Mouse (Mus musculus): ENCODE results near the gene Catsper1. TPM values are rescaled to one million over a fixed set of nuclear protein-coding genes. Genes with fewer than 3 reads are reported as not detected.
A peak's percentile ranks its signal among the peaks of the same experiment; 100 is the strongest.

Catsper1 gene
- polyA plus RNA-seq, 1 experiment from 2014 or later = not detected

GRCm38 (mm10) chr19:5383326-5383725 is 47.8 kb downstream of the Catsper1 start:
- Histone ChIP-seq H3K4me1 (replicated peaks; ENCODE audit: control insufficient read depth, insufficient read depth, low read length) (peaks cover 10% of the 10 kb centered on the region; the same call in 1 of the 2 replicates), H3K9me3 (ENCODE audit: control insufficient read depth, low read length) (no peaks in the 10 kb centered on the region), H3K27ac (ENCODE audit: low read depth, low read length) (no peak overlapping the region), H3K9ac (ENCODE audit: low read length) (no peak overlapping the region), H3K4me3 (ENCODE audit: low read depth, low read length) (no peak overlapping the region), H3K27me3 (ENCODE audit: control insufficient read depth, insufficient read depth, low read length) (no peaks in the 10 kb centered on the region), H3K36me3 (ENCODE audit: control insufficient read depth, insufficient read depth, low read length) (peaks cover 39% of the 10 kb centered on the region), H3K4me2 (ENCODE audit: low read depth, low read length, severe bottlenecking) (no peak overlapping the region)
- 94% methylated on average over 12 of the region's 12 CpGs for WGBS
- ATAC-seq (replicated peaks; ENCODE audit: low FRiP score) = no peak
- DNase-seq (ENCODE audit: low spot score) = no peak

GRCm38 (mm10) chr19:5384715-5385114 is 49.2 kb downstream of the Catsper1 start:
- H3K27ac ChIP-seq (ENCODE audit: low read depth, low read length) = no peak overlapping the region
- H3K9me3 ChIP-seq (ENCODE audit: control insufficient read depth, low read length) = no peaks in the 10 kb centered on the region
- peaks cover 12% of the 10 kb centered on the region; the same call in 1 of the 2 replicates for H3K4me1 ChIP-seq (replicated peaks; ENCODE audit: control insufficient read depth, insufficient read depth, low read length)
- peaks cover 33% of the 10 kb centered on the region; the same call in 1 of the 2 replicates for H3K36me3 ChIP-seq (ENCODE audit: control insufficient read depth, insufficient read depth, low read length)
- no peak for ATAC-seq (replicated peaks; ENCODE audit: low FRiP score)
- H3K4me2 ChIP-seq (ENCODE audit: low read depth, low read length, severe bottlenecking) = no peak overlapping the region
- H3K27me3 ChIP-seq (ENCODE audit: control insufficient read depth, insufficient read depth, low read length) = no peaks in the 10 kb centered on the region
- WGBS = 92% methylated on average over 8 of the region's 8 CpGs
- H3K9ac ChIP-seq (ENCODE audit: low read length) = no peak overlapping the region
- no peak overlapping the region for H3K4me3 ChIP-seq (ENCODE audit: low read depth, low read length)
- DNase-seq (ENCODE audit: low spot score) = no peak

GRCm38 (mm10) chr19:5388011-5388441 is 52.5 kb downstream of the Catsper1 start:
- H3K9ac ChIP-seq (ENCODE audit: low read length) = peak overlapping the region; percentile 87
- no peaks in the 10 kb centered on the region for H3K9me3 ChIP-seq (ENCODE audit: control insufficient read depth, low read length)
- under 1% methylated on average over 43 of the region's 43 CpGs for WGBS
- DNase-seq (ENCODE audit: low spot score) = peak; percentile 76
- peak; percentile 69 for ATAC-seq (replicated peaks; ENCODE audit: low FRiP score)
- H3K27me3 ChIP-seq (ENCODE audit: control insufficient read depth, insufficient read depth, low read length) = no peaks in the 10 kb centered on the region
- peaks cover 13% of the 10 kb centered on the region; the same call in 1 of the 2 replicates for H3K36me3 ChIP-seq (ENCODE audit: control insufficient read depth, insufficient read depth, low read length)
- H3K4me3 ChIP-seq (ENCODE audit: low read depth, low read length) = peak overlapping the region; percentile 99
- peak overlapping the region; percentile 91 for H3K4me2 ChIP-seq (ENCODE audit: low read depth, low read length, severe bottlenecking)
- H3K27ac ChIP-seq (ENCODE audit: low read depth, low read length) = peak overlapping the region; percentile 51; the same call in 1 of the 2 replicates
- peaks cover 18% of the 10 kb centered on the region for H3K4me1 ChIP-seq (replicated peaks; ENCODE audit: control insufficient read depth, insufficient read depth, low read length)

- H3K4me1 ChIP-seq (replicated peaks; ENCODE audit: control insufficient read depth, insufficient read depth, low read length) = peaks cover 18% of the 10 kb centered on the region
- peak within 1 kb of the TSS; percentile 91 for H3K4me2 ChIP-seq (ENCODE audit: low read depth, low read length, severe bottlenecking)
- peak within 1 kb of the TSS; percentile 87 for H3K9ac ChIP-seq (ENCODE audit: low read length)
- no peaks in the 10 kb centered on the region for H3K9me3 ChIP-seq (ENCODE audit: control insufficient read depth, low read length)
- 2% methylated on average over 42 of the region's 43 CpGs for WGBS
- DNase-seq (ENCODE audit: low spot score) (peak; percentile 96), ATAC-seq (replicated peaks; ENCODE audit: low FRiP score) (peak; percentile 96)
- H3K4me3 ChIP-seq (ENCODE audit: low read depth, low read length) = peak within 1 kb of the TSS; percentile 99
- H3K36me3 ChIP-seq (ENCODE audit: control insufficient read depth, insufficient read depth, low read length) = peaks cover 7% of the 10 kb centered on the region; the same call in 1 of the 2 replicates
- H3K27me3 ChIP-seq (ENCODE audit: control insufficient read depth, insufficient read depth, low read length) = no peaks in the 10 kb centered on the region
- H3K27ac ChIP-seq (ENCODE audit: low read depth, low read length) = peak within 1 kb of the TSS; percentile 66; the same call in 1 of the 2 replicates
Observed at GRCm38 (mm10) chr19:5388588-5389242, 53.2 kb downstream of the Catsper1 start, which contains the start of gene Sart1. Gene Sart1 (minus strand): TSS chr19:5388703.

- Histone ChIP-seq H3K27ac (ENCODE audit: low read depth, low read length) (no peak overlapping the region), H3K4me3 (ENCODE audit: low read depth, low read length) (peak overlapping the region; percentile 99), H3K9me3 (ENCODE audit: control insufficient read depth, low read length) (no peaks in the 10 kb centered on the region), H3K4me1 (replicated peaks; ENCODE audit: control insufficient read depth, insufficient read depth, low read length) (peaks cover 18% of the 10 kb centered on the region), H3K27me3 (ENCODE audit: control insufficient read depth, insufficient read depth, low read length) (no peaks in the 10 kb centered on the region), H3K9ac (ENCODE audit: low read length) (peak overlapping the region; percentile 35; the same call in 1 of the 2 replicates), H3K36me3 (ENCODE audit: control insufficient read depth, insufficient read depth, low read length) (no peaks in the 10 kb centered on the region; the same call in 1 of the 2 replicates), H3K4me2 (ENCODE audit: low read depth, low read length, severe bottlenecking) (peak overlapping the region; percentile 91)
- WGBS = 62% methylated on average over 12 of the region's 12 CpGs
- ATAC-seq (replicated peaks; ENCODE audit: low FRiP score) (no peak), DNase-seq (ENCODE audit: low spot score) (peak; percentile 56)
Observed at GRCm38 (mm10) chr19:5389647-5390046, 54.1 kb downstream of the Catsper1 start.

- ATAC-seq (replicated peaks; ENCODE audit: low FRiP score) (no peak), DNase-seq (ENCODE audit: low spot score) (no peak)
- whole genome bisulfite sequencing = 86% methylated on average over 8 of the region's 8 CpGs
- Histone ChIP-seq H3K4me1 (replicated peaks; ENCODE audit: control insufficient read depth, insufficient read depth, low read length) (peaks cover 18% of the 10 kb centered on the region), H3K4me3 (ENCODE audit: low read depth, low read length) (no peak overlapping the region), H3K9me3 (ENCODE audit: control insufficient read depth, low read length) (no peaks in the 10 kb centered on the region), H3K27ac (ENCODE audit: low read depth, low read length) (no peak overlapping the region), H3K9ac (ENCODE audit: low read length) (no peak overlapping the region), H3K27me3 (ENCODE audit: control insufficient read depth, insufficient read depth, low read length) (no peaks in the 10 kb centered on the region), H3K4me2 (ENCODE audit: low read depth, low read length, severe bottlenecking) (no peak overlapping the region; the same call in 1 of the 2 replicates), H3K36me3 (ENCODE audit: control insufficient read depth, insufficient read depth, low read length) (no peaks in the 10 kb centered on the region; the same call in 1 of the 2 replicates)
Observed at GRCm38 (mm10) chr19:5390416-5390815, 54.9 kb downstream of the Catsper1 start.

GRCm38 (mm10) chr19:5392892-5393291 is 57.4 kb downstream of the Catsper1 start:
- peaks cover 8% of the 10 kb centered on the region for H3K4me1 ChIP-seq (replicated peaks; ENCODE audit: control insufficient read depth, insufficient read depth, low read length)
- H3K9ac ChIP-seq (ENCODE audit: low read length) = no peak overlapping the region
- no peak overlapping the region for H3K4me3 ChIP-seq (ENCODE audit: low read depth, low read length)
- 76% methylated on average over 4 of the region's 4 CpGs for WGBS
- no peak for DNase-seq (ENCODE audit: low spot score)
- H3K9me3 ChIP-seq (ENCODE audit: control insufficient read depth, low read length) = no peaks in the 10 kb centered on the region
- no peak for ATAC-seq (replicated peaks; ENCODE audit: low FRiP score)
- no peak overlapping the region for H3K4me2 ChIP-seq (ENCODE audit: low read depth, low read length, severe bottlenecking)
- H3K36me3 ChIP-seq (ENCODE audit: control insufficient read depth, insufficient read depth, low read length) = no peaks in the 10 kb centered on the region; the same call in 1 of the 2 replicates
- H3K27me3 ChIP-seq (ENCODE audit: control insufficient read depth, insufficient read depth, low read length) = no peaks in the 10 kb centered on the region
- no peak overlapping the region for H3K27ac ChIP-seq (ENCODE audit: low read depth, low read length)

Measured in forebrain, embryonic 11.5 days (tissue).